Mouse (Mus musculus) hindbrain, postnatal 0 days (tissue): ENCODE measurements around the gene Tbc1d22a. TPM values are rescaled to one million over a fixed set of nuclear protein-coding genes. Genes with fewer than 3 reads are reported as not detected.

Experiments used
- ATAC-seq: fragments of 200-750 bp; cut with Nextera tagmentation; 2 replicates; pipeline ENCODE4 v1.8.0; 2017; ENCODE audit warnings: mild to moderate bottlenecking, moderate TSS enrichment, moderate library complexity
- DNase-seq: peaks from one replicate; pipeline ENCODE4 v3.0.0-alpha.2; 2015; ENCODE audit warnings: low spot score
- H3K27ac ChIP-seq: fragments of 300-500 bp; sonication (generic); 2 replicates; pipeline ENCODE4 v1.5.1; 2014; ENCODE audit warnings: mild to moderate bottlenecking
- H3K27me3 ChIP-seq: fragments of 300-500 bp; sonication (generic); 2 replicates; pipeline ENCODE4 v1.6.1; 2014; ENCODE audit warnings: low read length, mixed read lengths; ENCODE audit not compliant: insufficient read depth
- H3K36me3 ChIP-seq: fragments of 300-500 bp; sonication (generic); 2 replicates; pipeline ENCODE4 v1.6.1; 2014; ENCODE audit warnings: low read length, mixed read lengths; ENCODE audit not compliant: insufficient read depth
- H3K4me1 ChIP-seq: fragments of 300-500 bp; sonication (generic); 2 replicates; pipeline ENCODE4 v1.6.1; 2014; ENCODE audit warnings: antibody characterized with exemption, low read length, mixed read lengths; ENCODE audit not compliant: insufficient read depth
- H3K4me2 ChIP-seq: fragments of 300-500 bp; sonication (generic); 2 replicates; pipeline ENCODE4 v1.6.1; 2014; ENCODE audit warnings: low read depth, mild to moderate bottlenecking, low read length, moderate library complexity, mixed read lengths
- H3K4me3 ChIP-seq: fragments of 300-500 bp; sonication (generic); 2 replicates; pipeline ENCODE4 v1.5.1; 2014; ENCODE audit warnings: low read length
- H3K9ac ChIP-seq: fragments of 300-500 bp; sonication (generic); replicated peaks from 2 replicates; pipeline ENCODE4 v1.6.1; 2014; ENCODE audit warnings: mild to moderate bottlenecking, low read length, moderate library complexity, mixed read lengths
- H3K9me3 ChIP-seq: fragments of 300-500 bp; sonication (generic); 2 replicates; pipeline ENCODE4 v1.6.1; 2016; ENCODE audit warnings: low read length, mixed read lengths
- CTCF ChIP-seq: IDR thresholded peaks from 2 replicates; pipeline ENCODE4 v1.5.1; 2016; ENCODE audit warnings: antibody characterized with exemption, control low read depth, low read depth
- WGBS: fragments of 180-500 bp; shearing (Covaris S2); extraction: QIAGEN DNeasy Blood & Tissue Kit; methylation state at CpG from one replicate; pipeline ENCODE4 v1.1.7; 2014; 5-methylcytosine and 5-hydroxymethylcytosine counted together
- polyA plus RNA-seq: library from polyadenylated mRNA; unstranded; fragments of >200 nt; fragmentation: Nextera tagmentation; extraction: Ambion mirVana; gene quantifications from 2 replicates; pipeline ENCODE4 v1.2.1, GENCODE M21; 2015
- total RNA-seq: library from RNA; depleted of rRNA; stranded (reverse); fragments of >200 nt; gene quantifications from 2 replicates; pipeline ENCODE4 v1.2.3, GENCODE M21; 2014

Gene Tbc1d22a
- total and polyA plus RNA-seq, 2 experiments from 2014 or later, result 13.6 to 26.2 TPM

- Histone ChIP-seq H3K27ac (no peak overlapping the region), H3K4me2 (no peak overlapping the region), H3K4me1 (peaks cover 9% of the 10 kb centered on the region), H3K27me3 (no peaks in the 10 kb centered on the region), H3K36me3 (no peaks in the 10 kb centered on the region), H3K9ac (no peak overlapping the region), H3K4me3 (no peak overlapping the region), H3K9me3 (no peaks in the 10 kb centered on the region)
- DNase-seq (no peak), ATAC-seq (no peak)
- WGBS, result 59% methylated on average over 7 of the region's 7 CpGs
- TF ChIP-seq CTCF, result no peak
Observed at GRCm38 (mm10) chr15:86329911-86330310, 115.7 kb downstream of the Tbc1d22a start.

- Histone ChIP-seq H3K9ac (no peak overlapping the region), H3K36me3 (no peaks in the 10 kb centered on the region), H3K4me2 (no peak overlapping the region), H3K27ac (no peak overlapping the region), H3K9me3 (no peaks in the 10 kb centered on the region), H3K4me3 (no peak overlapping the region), H3K27me3 (no peaks in the 10 kb centered on the region), H3K4me1 (peaks cover 9% of the 10 kb centered on the region)
- no peak for TF ChIP-seq CTCF
- 39% methylated on average over 7 of the region's 7 CpGs for WGBS
- ATAC-seq (no peak), DNase-seq (no peak)
Observed at GRCm38 (mm10) chr15:86330454-86330853, 116.2 kb downstream of the Tbc1d22a start.

GRCm38 (mm10) chr15:86331501-86332245, 117.4 kb downstream of the Tbc1d22a start:
- H3K4me2 ChIP-seq, result no peak overlapping the region
- H3K36me3 ChIP-seq, result no peaks in the 10 kb centered on the region
- TF ChIP-seq CTCF, result no peak
- H3K27ac ChIP-seq, result no peak overlapping the region
- no peaks in the 10 kb centered on the region for H3K9me3 ChIP-seq
- DNase-seq (no peak), ATAC-seq (no peak)
- H3K4me3 ChIP-seq, result no peak overlapping the region
- H3K9ac ChIP-seq, result no peak overlapping the region
- 64% methylated on average over 8 of the region's 8 CpGs for WGBS
- H3K27me3 ChIP-seq, result no peaks in the 10 kb centered on the region
- peaks cover 9% of the 10 kb centered on the region for H3K4me1 ChIP-seq

GRCm38 (mm10) chr15:86333176-86333575, 118.9 kb downstream of the Tbc1d22a start:
- Histone ChIP-seq H3K4me1 (peaks cover 9% of the 10 kb centered on the region), H3K9ac (no peak overlapping the region), H3K36me3 (no peaks in the 10 kb centered on the region), H3K27me3 (no peaks in the 10 kb centered on the region), H3K9me3 (no peaks in the 10 kb centered on the region), H3K4me3 (no peak overlapping the region), H3K27ac (no peak overlapping the region), H3K4me2 (no peak overlapping the region)
- TF ChIP-seq CTCF, result no peak
- 92% methylated on average over 4 of the region's 4 CpGs for WGBS
- no peak for ATAC-seq
- DNase-seq, result no peak

GRCm38 (mm10) chr15:86333606-86334005, 119.3 kb downstream of the Tbc1d22a start:
- Histone ChIP-seq H3K27ac (no peak overlapping the region), H3K4me3 (no peak overlapping the region), H3K27me3 (no peaks in the 10 kb centered on the region), H3K9ac (no peak overlapping the region), H3K4me2 (no peak overlapping the region), H3K4me1 (peaks cover 9% of the 10 kb centered on the region), H3K36me3 (no peaks in the 10 kb centered on the region), H3K9me3 (no peaks in the 10 kb centered on the region)
- ATAC-seq (no peak), DNase-seq (no peak)
- TF ChIP-seq CTCF, result no peak
- WGBS, result 84% methylated on average over 2 of the region's 2 CpGs

GRCm38 (mm10) chr15:86334276-86334675, 120.0 kb downstream of the Tbc1d22a start:
- DNase-seq (no peak), ATAC-seq (no peak)
- H3K9me3 ChIP-seq, result no peaks in the 10 kb centered on the region
- H3K27ac ChIP-seq, result no peak overlapping the region
- TF ChIP-seq CTCF, result no peak
- 93% methylated on average over 4 of the region's 4 CpGs for WGBS
- H3K36me3 ChIP-seq, result no peaks in the 10 kb centered on the region
- H3K4me1 ChIP-seq, result peaks cover 9% of the 10 kb centered on the region
- no peak overlapping the region for H3K4me3 ChIP-seq
- H3K4me2 ChIP-seq, result no peak overlapping the region
- H3K27me3 ChIP-seq, result no peaks in the 10 kb centered on the region
- no peak overlapping the region for H3K9ac ChIP-seq

GRCm38 (mm10) chr15:86334745-86335144, 120.5 kb downstream of the Tbc1d22a start:
- ATAC-seq, result no peak
- H3K27ac ChIP-seq, result no peak overlapping the region
- no peaks in the 10 kb centered on the region for H3K27me3 ChIP-seq
- whole genome bisulfite sequencing, result 68% methylated on average over 9 of the region's 9 CpGs
- H3K36me3 ChIP-seq, result no peaks in the 10 kb centered on the region
- no peak for TF ChIP-seq CTCF
- no peak overlapping the region for H3K4me2 ChIP-seq
- no peak for DNase-seq
- H3K4me3 ChIP-seq, result no peak overlapping the region
- H3K9me3 ChIP-seq, result no peaks in the 10 kb centered on the region
- peaks cover 9% of the 10 kb centered on the region for H3K4me1 ChIP-seq
- no peak overlapping the region for H3K9ac ChIP-seq
